Mouse (Mus musculus) gastrocnemius, adult 2 months (tissue): ENCODE measurements around the gene Hes1. TPM values are rescaled to one million over a fixed set of nuclear protein-coding genes. Genes with fewer than 3 reads are reported as not detected.

Experiments used
- DNase-seq: peaks from one replicate; pipeline ENCODE4 v3.0.0; 2022
- H3K27ac ChIP-seq: fragments of 200-600 bp; 2 replicates; pipeline ENCODE4 v1.8.1; 2022; ENCODE audit warnings: mild to moderate bottlenecking
- H3K4me3 ChIP-seq: fragments of 200-600 bp; 2 replicates; pipeline ENCODE4 v1.8.1; 2022; ENCODE audit warnings: mild to moderate bottlenecking, moderate library complexity
- CTCF ChIP-seq: fragments of 200-600 bp; IDR thresholded peaks from 2 replicates; pipeline ENCODE4 v1.8.1; 2022; ENCODE audit warnings: antibody characterized with exemption, mild to moderate bottlenecking, moderate library complexity
- intact Hi-C: fragments of 180-260 bp; cut with DNase I; formaldehyde crosslinking; loops from one replicate; pipeline ENCODE4 v1.15.1; 2025
- total RNA-seq, 2 experiments: library from RNA; stranded (reverse); gene quantifications; 2 replicates each; pipeline ENCODE4 v1.2.3; 2021

Gene Hes1
- total RNA-seq, 2 experiments from 2014 or later: 9.5 to 11.1 TPM

DNA sequence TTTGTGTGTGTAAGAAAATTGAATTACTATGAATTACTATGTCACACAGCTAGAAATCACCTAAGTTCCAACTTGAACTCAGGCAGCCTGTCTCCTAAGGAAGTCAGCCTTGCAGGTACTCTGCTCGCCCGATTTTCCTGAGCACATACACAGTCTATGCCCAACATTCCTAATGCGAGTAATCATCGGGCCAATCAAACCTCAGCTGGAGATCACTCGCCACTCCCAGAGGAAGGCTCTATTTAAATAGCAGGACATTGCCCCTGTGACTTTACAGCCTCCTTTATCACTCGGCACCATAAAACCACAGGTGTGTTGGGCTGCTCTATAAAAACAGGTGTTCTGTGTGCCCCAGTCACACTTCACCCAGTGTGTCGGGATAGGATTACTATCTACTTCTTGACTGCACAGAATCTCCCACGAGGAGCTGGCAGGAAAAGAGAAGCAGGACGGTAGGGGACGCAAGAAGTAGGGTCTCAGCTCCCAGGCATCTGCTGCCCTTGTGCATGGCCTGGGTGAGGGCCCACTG is 8.8 kb upstream of the Hes1 start:
- TF ChIP-seq CTCF: no peak
- no peak overlapping the region for H3K4me3 ChIP-seq
- no peak overlapping the region for H3K27ac ChIP-seq
- intact Hi-C loops: no loop called here
- DNase-seq: peak; percentile 14

DNA sequence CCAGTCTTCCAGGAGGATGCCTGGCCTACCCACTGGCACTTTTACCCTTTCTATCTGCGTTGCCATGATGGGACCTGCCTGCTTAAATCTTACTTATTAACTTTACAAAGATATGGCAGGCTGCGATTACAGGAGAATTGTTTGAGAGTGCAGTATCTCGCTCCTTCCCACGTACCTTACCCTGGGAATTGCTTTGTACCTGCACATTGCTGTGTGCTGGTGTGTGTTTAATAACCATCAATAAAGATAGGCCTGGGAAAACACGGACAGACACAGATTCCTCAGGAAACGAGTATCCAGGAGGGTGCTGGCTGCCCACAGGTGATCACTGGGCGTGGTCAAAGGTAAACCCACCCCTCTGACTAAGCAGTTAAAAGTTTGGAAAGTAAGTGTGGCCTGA is 8.3 kb upstream of the Hes1 start:
- Histone ChIP-seq H3K27ac (no peak overlapping the region), H3K4me3 (no peak overlapping the region)
- TF ChIP-seq CTCF: no peak
- no peak for DNase-seq
- intact Hi-C loops: no loop called here

DNA sequence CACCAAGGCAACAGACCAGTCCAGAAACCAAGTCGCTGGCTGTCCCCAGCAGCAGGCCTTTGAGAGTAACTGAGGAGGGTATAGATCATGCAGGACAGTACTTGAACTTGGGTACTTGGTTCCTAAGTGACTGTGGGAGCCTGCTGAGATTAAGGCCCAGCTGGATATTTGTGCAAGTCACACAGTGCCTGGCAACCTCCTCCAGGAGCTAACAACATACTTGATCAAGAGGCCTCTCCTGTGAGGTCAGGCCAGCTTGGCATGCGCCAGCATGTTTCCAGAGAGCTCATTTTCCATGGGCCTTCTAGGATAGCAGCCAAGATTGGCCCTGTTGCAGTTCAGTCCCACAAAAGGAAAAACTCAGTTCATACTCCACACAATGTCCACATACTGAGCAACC is 7.3 kb upstream of the Hes1 start:
- H3K27ac ChIP-seq: peak overlapping the region; percentile 57
- intact Hi-C loops: no loop called here
- TF ChIP-seq CTCF: no peak
- no peak overlapping the region for H3K4me3 ChIP-seq
- DNase-seq: peak; percentile 69

DNA sequence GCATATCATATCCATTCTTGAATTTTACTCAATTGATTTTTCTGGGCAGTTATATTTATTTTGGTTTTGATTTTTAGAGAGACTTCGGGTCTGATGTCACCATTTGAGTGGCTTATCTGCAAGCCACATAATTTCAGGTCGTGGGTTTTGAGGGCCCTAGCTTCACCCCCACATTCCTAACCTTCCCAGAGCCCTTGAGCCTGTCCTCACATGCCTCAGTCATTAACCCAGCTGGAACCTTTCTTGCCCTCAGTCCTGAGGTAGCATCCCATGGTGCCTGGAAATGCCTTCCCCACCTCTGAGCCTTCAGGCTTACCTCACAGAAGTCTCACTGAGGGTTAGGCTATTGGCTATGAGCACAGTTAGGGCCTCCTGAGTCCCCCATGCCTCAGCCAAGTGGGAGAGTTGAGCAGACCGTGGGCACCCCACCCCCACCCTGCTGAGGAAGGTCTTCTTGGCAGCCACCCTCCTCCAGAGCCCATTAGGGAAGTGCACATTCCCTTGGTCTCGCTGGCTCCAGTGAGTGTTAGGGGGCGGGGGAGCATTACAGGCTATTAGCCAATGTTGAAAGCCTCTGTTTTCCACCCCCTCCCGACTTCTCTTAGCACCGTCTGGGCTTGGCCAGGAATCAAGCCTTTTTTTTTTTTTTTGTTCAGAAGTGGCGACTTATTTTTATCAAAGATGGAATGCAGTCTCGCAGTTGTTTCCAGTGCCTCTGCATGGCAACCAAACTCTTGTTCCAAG is 5.0 kb upstream of the Hes1 start:
- DNase-seq: peak; percentile 40
- peak overlapping the region; percentile 46; the same call in 1 of the 2 replicates for H3K27ac ChIP-seq
- no peak overlapping the region for H3K4me3 ChIP-seq
- intact Hi-C loops: no loop called here
- TF ChIP-seq CTCF: no peak

DNA sequence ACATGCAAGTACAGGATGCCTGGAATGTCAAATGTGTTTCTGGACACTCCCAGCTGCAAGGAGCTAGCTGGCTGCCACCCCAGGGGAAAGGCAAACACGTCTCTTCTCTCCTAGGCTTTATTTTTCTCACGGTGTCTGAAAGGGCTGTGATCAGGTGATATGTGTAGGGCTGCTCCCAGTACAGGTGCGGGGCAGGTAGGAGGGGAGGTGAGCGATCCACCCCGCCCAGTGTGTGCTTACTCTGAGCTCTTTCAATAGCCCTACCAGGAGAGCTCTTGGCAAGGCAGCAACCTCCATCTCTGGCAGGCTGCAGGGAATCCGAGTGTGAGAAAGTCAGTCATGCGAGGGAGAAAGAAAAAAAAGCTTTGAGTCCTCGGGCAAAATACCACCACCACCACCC is 3.8 kb upstream of the Hes1 start:
- intact Hi-C loops: no loop called here
- H3K4me3 ChIP-seq: no peak overlapping the region

DNA sequence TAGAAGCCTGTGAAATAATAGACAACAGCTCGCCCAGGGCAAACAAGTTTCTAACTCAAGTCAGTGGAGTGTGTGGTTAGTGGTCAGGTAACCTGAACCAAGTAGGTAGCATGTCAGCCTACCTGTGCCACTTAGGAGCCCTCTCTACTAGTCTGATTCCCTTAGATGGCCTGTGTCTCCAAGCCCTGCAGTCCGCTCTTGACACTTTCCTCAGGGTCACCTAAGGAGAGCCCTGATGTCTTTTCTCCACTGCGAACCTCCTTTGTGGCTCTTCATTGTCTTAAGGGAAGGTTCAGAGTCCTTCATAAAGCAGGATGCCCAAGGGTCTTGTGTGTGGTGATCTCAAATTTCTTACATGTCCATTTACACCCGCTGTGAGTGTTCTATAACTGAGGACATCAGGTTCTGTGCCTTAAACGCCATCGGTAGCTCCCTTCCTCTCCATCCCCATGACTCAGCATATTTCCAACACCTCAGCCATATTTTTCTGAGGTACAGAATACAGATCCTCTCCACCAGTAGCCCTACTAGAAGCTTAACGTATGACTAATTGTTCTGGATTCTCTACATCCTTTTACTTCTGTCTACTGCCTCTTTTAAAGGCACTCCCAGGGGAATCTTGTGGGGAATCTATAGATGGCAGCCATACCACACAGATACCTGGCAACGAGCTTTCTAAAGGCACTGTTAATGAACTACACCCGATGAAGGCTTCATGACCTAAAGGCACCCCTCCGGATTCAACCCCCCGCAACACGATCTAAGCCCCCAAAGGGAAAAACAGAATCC is 1.7 kb upstream of the Hes1 start:
- Histone ChIP-seq H3K4me3 (peak overlapping the region; percentile 89), H3K27ac (peak overlapping the region; percentile 98)
- TF ChIP-seq CTCF: no peak
- DNase-seq: peak; percentile 12
- intact Hi-C loops: no loop called here

More for the DNA sequence above, 3.8 kb upstream of the Hes1 start:
- peak; percentile 38 for DNase-seq
- no peak for TF ChIP-seq CTCF
- H3K27ac ChIP-seq: 0 out of 2 replicates have a peak overlapping the region, but pooled peaks have one; percentile 16

DNA sequence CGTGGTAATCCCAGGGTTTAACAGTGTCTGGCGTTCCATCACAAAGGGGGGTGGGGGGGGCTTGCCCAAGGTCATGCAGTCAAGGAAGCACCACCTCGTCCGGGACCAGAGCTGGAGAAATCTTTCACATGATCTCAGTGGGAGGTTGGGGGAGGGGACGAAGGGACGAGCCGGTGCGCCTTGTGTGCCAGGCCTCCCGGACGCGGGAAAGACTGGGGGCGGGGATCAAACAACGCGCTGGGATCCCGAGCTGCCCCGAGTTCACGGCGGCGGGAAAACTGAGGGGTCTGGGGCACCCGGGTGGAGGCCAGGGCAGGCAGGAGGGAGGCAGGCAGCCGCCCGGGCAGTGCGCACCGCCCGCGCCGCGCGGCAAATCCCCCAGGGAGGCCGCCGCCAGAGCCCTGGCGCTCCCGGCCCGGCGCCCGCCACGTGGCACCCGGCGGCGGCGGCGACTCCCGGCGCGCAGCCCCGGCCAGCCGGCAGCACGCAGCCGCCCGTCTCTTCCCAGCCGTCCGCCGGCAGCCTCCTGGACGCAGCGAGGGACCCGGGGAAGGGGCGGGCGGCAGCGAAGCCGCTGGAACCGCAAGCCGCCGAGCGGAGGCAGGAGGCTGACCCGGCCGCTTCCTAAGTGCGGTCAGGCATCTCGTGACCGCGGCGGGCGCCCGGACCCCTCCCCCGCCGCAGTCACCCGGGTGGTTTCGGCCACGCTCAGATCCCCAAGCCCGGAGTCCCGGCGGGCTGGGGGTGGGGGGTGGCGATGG is 883 bp upstream of the Hes1 start:
- Histone ChIP-seq H3K4me3 (peak overlapping the region; percentile 89), H3K27ac (peak overlapping the region; percentile 98)
- TF ChIP-seq CTCF: no peak
- intact Hi-C loops: no loop called here
- DNase-seq: peak; percentile 87

DNA sequence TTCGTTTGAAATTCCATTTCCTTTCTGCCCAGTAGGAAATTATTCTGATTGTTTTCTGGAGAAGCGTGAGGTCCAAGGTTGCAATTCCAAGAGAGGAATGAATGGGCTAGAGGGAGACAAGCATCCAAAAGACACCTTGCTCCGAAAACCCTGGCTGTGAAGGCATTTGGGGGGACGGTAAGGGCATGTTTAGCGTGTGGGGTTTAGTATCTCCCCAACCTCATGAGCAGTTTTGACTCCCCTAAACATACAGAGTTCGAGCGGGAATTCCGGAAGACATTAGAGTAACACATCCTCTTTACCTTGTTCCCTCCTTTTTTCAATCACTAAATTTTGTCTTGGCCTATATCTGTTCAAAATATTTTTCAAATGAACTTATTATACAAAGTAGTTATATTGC is 429 bp downstream of the Hes1 start:
- Histone ChIP-seq H3K27ac (peak overlapping the region; percentile 98), H3K4me3 (peak overlapping the region; percentile 89)
- DNase-seq: no peak
- no peak for TF ChIP-seq CTCF
- intact Hi-C loops: loop anchor here (1.0 to 2.0 kb wide), 4 partner anchors 55 to 250 kb away; no protein-coding TSS in a partner anchor

DNA sequence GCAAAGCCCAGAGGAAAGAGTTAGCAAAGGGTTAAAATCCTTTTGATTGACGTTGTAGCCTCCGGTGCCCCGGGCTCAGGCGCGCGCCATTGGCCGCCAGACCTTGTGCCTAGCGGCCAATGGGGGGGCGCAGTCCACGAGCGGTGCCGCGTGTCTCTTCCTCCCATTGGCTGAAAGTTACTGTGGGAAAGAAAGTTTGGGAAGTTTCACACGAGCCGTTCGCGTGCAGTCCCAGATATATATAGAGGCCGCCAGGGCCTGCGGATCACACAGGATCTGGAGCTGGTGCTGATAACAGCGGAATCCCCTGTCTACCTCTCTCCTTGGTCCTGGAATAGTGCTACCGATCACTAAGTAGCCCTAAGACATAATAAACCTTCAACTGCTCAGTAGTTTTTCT is 893 bp downstream of the Hes1 start:
- peak overlapping the region; percentile 89 for H3K4me3 ChIP-seq
- intact Hi-C loops: loop anchor here (1.0 to 2.0 kb wide), 2 partner anchors 119 to 250 kb away; no protein-coding TSS in a partner anchor
- no peak for TF ChIP-seq CTCF
- peak overlapping the region; percentile 98 for H3K27ac ChIP-seq
- DNase-seq: peak; percentile 96

DNA sequence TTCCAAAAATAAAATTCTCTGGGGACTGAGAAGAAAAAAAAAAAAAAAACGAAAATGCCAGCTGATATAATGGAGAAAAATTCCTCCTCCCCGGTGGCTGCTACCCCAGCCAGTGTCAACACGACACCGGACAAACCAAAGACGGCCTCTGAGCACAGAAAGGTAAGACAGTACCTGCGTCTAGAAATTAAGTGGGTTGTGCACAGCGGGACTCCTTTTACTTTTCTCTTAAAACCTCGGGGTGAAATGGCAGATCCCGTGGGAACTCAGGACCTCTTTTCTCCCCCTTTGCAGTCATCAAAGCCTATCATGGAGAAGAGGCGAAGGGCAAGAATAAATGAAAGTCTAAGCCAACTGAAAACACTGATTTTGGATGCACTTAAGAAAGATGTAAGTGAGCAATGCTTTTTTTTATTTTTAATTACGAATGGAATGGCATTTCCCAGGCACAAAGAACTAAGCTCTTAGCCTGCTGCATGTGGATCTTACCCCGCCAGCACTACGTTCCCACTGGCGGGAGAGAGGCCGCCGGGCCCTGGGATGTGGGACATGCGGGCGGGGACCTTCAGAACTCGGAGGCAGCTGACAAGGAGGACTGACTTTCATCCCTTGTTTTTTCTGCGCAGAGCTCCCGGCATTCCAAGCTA is 1.5 kb downstream of the Hes1 start:
- peak overlapping the region; percentile 98 for H3K27ac ChIP-seq
- H3K4me3 ChIP-seq: peak overlapping the region; percentile 89
- DNase-seq: peak; percentile 34
- no peak for TF ChIP-seq CTCF
- intact Hi-C loops: loop anchor here (1.0 to 2.0 kb wide), 4 partner anchors 69 to 337 kb away; no protein-coding TSS in a partner anchor

DNA sequence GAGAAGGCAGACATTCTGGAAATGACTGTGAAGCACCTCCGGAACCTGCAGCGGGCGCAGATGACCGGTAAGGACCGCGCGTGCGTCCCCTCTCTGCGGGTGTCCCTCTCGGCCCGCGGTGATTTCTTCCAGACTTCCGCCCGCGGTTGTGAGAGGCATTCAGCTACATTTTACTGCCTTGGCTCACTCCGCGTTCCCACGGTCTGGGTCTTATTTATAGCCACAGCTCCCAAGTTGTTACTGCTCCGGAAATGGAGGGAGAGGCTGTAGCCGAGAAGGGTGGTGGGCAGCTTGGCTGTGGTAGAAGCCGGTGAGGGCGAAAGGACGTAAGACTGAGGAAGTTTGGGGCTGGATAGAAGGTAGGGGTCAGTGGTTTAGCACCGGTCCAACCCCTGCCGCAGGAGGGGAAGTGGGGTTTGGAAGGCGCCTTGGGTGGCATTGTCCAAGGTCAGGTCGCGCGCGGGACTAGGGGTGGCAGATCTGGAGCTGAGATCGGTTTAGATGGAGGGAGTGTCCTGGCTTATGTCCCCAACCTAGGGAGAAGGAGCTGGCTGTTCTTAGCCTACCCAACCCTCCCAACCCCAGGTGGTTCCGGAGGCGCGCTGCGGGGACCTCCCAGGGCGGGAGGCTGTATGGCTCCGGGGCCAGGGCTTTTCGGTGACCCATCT is 2.1 kb downstream of the Hes1 start:
- intact Hi-C loops: loop anchor here (2.0 kb wide), 2 partner anchors 70 to 338 kb away; no protein-coding TSS in a partner anchor
- Histone ChIP-seq H3K27ac (peak overlapping the region; percentile 98), H3K4me3 (peak overlapping the region; percentile 89)
- peak; percentile 80 for DNase-seq
- peak; percentile 15; the same call in 1 of the 2 replicates for TF ChIP-seq CTCF
